Mouse (Mus musculus): ENCODE measurements around the gene Hoxd3. TPM values are rescaled to one million over a fixed set of nuclear protein-coding genes. Genes with fewer than 3 reads are reported as not detected.

The Hoxd3 gene
- polyA plus RNA-seq, 1 experiment from 2014 or later: 0.07 TPM

DNA sequence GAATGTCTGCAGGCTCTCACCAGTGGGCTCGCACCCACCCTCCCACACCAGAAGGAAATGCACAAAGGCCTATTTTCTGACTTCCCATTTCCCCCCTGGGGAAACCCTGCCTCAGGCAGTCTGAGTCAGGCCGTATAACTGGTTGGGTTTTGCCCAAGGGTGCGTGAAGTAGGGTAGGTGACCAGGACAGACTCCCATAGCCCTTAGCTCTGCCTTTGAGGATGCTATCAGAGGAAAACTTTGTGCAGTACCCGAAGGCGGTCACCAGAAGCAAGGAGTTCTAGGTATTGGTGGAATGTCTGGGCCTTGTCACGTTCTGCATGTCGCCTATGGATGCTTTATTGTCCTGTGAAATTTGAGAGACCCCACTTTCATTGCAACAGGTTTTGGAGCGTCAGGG is 11.2 kb downstream of the Hoxd3 start:
- Histone ChIP-seq H3K36me3 (ENCODE audit: control insufficient read depth, insufficient read depth, low read length) (no peaks in the 10 kb centered on the region), H3K9ac (ENCODE audit: low read length) (no peak overlapping the region), H3K4me1 (ENCODE audit: control insufficient read depth, insufficient read depth, low read length) (peaks cover 6% of the 10 kb centered on the region), H3K4me3 (ENCODE audit: low read depth, low read length) (no peak overlapping the region), H3K27ac (ENCODE audit: low read depth, low read length) (no peak overlapping the region), H3K9me3 (ENCODE audit: control insufficient read depth, low read length) (no peaks in the 10 kb centered on the region), H3K4me2 (no peak overlapping the region), H3K27me3 (ENCODE audit: control insufficient read depth, insufficient read depth, low read length) (peaks cover 99% of the 10 kb centered on the region)
- DNase-seq (ENCODE audit: low spot score, missing footprints) (no peak), ATAC-seq (ENCODE audit: low FRiP score) (no peak)
- under 1% methylated on average over 8 of the region's 8 CpGs for WGBS

DNA sequence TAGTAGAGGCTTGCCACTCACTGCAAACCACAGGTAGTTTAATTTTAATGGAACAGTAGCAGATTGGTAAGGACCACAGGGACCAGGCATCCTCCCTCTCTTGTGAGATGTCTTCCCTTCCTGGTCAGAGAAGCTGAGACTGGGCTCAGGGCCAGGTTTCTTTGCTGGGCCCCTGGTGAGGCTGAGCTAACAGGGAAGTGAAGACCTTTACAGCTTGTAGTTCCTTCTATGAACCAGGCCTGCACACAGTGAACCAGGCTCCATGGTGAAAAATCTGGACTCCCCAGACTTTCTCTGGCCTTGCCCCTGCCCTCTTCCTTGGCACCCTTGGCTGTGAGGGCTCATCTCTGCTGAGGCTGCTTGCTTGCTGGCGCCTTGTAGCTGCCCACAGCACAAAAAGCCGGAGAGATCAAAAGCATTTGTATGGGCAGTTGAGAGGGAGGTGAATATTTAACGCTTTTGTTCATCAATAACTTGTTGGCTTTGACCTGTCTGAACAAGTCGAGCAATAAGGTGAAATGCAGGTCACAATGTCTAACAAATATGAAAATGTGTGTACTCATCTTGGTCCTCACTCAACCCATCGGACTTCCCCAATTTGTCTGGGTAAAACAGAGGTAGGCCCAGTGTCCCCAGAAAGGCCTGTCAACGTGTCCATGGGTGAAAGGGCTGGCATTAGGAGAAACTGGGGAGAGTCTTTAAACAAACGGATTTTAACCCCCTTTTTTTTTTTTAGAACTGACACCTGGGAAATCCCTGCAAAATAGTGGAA is 12.7 kb downstream of the Hoxd3 start:
- no peak for ATAC-seq (ENCODE audit: low FRiP score)
- H3K27me3 ChIP-seq (ENCODE audit: control insufficient read depth, insufficient read depth, low read length): peaks cover 100% of the 10 kb centered on the region
- 6% methylated on average over 7 of the region's 7 CpGs for WGBS
- H3K4me1 ChIP-seq (ENCODE audit: control insufficient read depth, insufficient read depth, low read length): peaks cover 6% of the 10 kb centered on the region
- no peak for DNase-seq (ENCODE audit: low spot score, missing footprints)
- H3K4me2 ChIP-seq: no peak overlapping the region
- no peaks in the 10 kb centered on the region for H3K36me3 ChIP-seq (ENCODE audit: control insufficient read depth, insufficient read depth, low read length)
- H3K27ac ChIP-seq (ENCODE audit: low read depth, low read length): no peak overlapping the region
- no peaks in the 10 kb centered on the region for H3K9me3 ChIP-seq (ENCODE audit: control insufficient read depth, low read length)
- H3K4me3 ChIP-seq (ENCODE audit: low read depth, low read length): no peak overlapping the region
- no peak overlapping the region for H3K9ac ChIP-seq (ENCODE audit: low read length)

DNA sequence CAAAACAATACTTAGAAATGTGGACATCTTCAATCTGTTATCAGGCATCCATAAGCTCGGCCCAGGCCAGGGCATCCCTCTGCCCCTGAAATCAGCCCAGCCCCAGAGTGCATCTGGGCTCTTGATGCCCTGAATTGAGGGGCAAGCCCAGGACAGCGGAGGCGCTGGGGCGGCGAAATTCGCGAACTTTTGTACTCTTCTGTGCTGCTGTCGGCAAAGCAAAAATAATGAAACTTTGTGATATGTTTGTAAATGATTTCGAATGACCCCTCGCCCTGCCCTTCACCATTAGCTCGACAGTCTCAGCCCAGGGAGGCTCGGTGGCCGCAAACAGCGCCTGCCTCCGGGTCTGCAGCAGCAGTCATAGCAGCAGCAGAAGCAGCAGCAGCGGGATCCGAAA is 13.4 kb downstream of the Hoxd3 start:
- WGBS: under 1% methylated on average over 17 of the region's 17 CpGs
- H3K27ac ChIP-seq (ENCODE audit: low read depth, low read length): no peak overlapping the region
- no peak overlapping the region for H3K4me2 ChIP-seq
- H3K4me1 ChIP-seq (ENCODE audit: control insufficient read depth, insufficient read depth, low read length): peaks cover 6% of the 10 kb centered on the region
- H3K9me3 ChIP-seq (ENCODE audit: control insufficient read depth, low read length): no peaks in the 10 kb centered on the region
- H3K4me3 ChIP-seq (ENCODE audit: low read depth, low read length): no peak overlapping the region
- no peaks in the 10 kb centered on the region for H3K36me3 ChIP-seq (ENCODE audit: control insufficient read depth, insufficient read depth, low read length)
- H3K9ac ChIP-seq (ENCODE audit: low read length): no peak overlapping the region
- ATAC-seq (ENCODE audit: low FRiP score): no peak
- peak; percentile 95 for DNase-seq (ENCODE audit: low spot score, missing footprints)
- H3K27me3 ChIP-seq (ENCODE audit: control insufficient read depth, insufficient read depth, low read length): peaks cover 98% of the 10 kb centered on the region

DNA sequence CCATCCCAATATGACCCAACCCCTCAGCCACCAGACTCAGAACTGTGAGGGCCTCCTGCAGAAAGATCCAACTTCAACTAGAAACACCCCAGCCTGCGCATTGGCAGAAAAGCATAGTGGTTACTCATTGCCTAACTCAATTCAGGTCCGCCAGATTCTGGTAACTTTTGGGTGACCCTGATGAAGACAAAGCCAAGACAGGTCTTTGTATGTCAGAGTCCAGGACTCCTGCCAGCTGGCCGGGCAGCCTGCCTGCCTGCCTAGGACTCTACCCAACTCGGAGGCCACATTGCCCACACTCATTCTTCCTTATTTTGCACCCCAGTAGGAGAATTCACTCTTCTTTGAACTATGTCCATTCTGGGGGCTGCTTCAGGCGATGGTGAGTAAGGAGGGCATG is 14.8 kb downstream of the Hoxd3 start, which contains the start of gene Gm28230:
Gene Gm28230 (plus strand): TSS at position 178 of the 400 bp plus-strand sequence.
- DNase-seq (ENCODE audit: low spot score, missing footprints) (no peak), ATAC-seq (ENCODE audit: low FRiP score) (no peak)
- Histone ChIP-seq H3K27me3 (ENCODE audit: control insufficient read depth, insufficient read depth, low read length) (peaks cover 97% of the 10 kb centered on the region), H3K4me2 (no peak within 1 kb of the TSS), H3K9ac (ENCODE audit: low read length) (no peak within 1 kb of the TSS), H3K9me3 (ENCODE audit: control insufficient read depth, low read length) (no peaks in the 10 kb centered on the region), H3K4me1 (ENCODE audit: control insufficient read depth, insufficient read depth, low read length) (peaks cover 6% of the 10 kb centered on the region), H3K27ac (ENCODE audit: low read depth, low read length) (no peak within 1 kb of the TSS), H3K36me3 (ENCODE audit: control insufficient read depth, insufficient read depth, low read length) (no peaks in the 10 kb centered on the region), H3K4me3 (ENCODE audit: low read depth, low read length) (0 out of 2 replicates have a peak within 1 kb of the TSS, but pooled peaks have one; percentile 3)
- WGBS: 5% methylated on average over 5 of the region's 5 CpGs

DNA sequence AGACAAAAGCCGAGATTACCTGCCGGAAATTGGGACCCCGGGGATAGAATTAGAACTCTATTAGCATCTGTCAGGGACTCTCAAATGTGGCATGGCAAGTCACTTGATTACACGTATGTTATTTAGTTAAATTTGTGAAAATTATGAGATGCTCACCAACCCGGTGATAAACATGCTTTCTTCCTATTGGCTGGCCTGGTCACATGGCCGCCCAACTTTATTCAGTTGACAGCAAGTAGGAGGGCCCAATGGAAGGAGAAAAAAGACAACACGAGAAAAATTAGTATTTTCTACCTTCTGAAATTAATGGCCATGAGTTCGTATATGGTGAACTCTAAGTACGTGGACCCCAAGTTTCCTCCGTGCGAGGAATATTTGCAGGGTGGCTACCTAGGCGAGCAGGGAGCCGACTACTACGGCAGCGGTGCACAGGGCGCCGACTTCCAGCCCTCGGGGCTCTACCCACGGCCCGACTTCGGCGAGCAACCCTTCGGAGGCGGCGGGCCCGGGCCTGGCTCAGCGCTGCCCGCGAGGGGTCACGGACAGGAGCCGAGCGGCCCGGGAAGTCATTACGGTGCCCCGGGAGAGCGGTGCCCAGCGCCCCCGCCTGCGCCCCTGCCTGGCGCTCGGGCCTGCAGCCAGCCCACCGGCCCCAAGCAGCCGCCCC is 15.4 kb downstream of the Hoxd3 start:
- Histone ChIP-seq H3K4me2 (no peak overlapping the region), H3K27ac (ENCODE audit: low read depth, low read length) (no peak overlapping the region), H3K4me1 (ENCODE audit: control insufficient read depth, insufficient read depth, low read length) (peaks cover 6% of the 10 kb centered on the region), H3K36me3 (ENCODE audit: control insufficient read depth, insufficient read depth, low read length) (no peaks in the 10 kb centered on the region), H3K27me3 (ENCODE audit: control insufficient read depth, insufficient read depth, low read length) (peaks cover 97% of the 10 kb centered on the region), H3K9me3 (ENCODE audit: control insufficient read depth, low read length) (no peaks in the 10 kb centered on the region), H3K4me3 (ENCODE audit: low read depth, low read length) (0 out of 2 replicates have a peak overlapping the region, but pooled peaks have one; percentile 3), H3K9ac (ENCODE audit: low read length) (no peak overlapping the region)
- no peak for DNase-seq (ENCODE audit: low spot score, missing footprints)
- 1% methylated on average over 43 of the region's 43 CpGs for WGBS
- no peak for ATAC-seq (ENCODE audit: low FRiP score)

DNA sequence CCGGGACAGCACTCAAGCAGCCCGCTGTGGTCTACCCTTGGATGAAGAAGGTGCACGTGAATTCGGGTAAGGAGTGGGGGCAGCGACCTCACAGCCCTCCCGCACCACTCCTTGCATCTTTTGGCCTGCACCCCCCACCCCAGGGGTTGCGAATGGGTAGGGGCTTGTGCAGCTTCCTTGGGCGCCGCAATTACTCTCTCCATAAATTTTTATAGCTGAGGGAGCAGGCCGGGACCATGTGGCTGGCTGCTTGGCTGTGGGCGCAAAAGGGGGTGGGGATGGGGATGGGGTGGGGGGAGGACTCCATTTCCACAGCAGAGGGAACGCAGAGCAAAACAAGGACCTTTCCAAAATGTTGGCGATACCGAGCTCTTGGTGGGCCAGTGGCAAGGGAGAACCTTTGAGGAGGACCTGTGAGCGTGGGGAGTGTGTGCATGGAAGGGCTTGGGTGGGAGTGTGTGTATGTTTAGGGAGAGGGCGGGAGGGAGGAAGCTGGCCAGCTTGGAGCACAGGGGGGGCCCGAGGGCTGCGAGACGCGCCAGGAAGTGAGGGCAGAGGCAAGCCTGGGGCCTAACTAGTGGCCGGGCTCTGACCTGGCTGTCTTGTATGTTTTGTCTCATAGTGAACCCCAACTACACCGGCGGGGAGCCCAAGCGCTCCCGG is 16.0 kb downstream of the Hoxd3 start:
- no peak overlapping the region for H3K27ac ChIP-seq (ENCODE audit: low read depth, low read length)
- ATAC-seq (ENCODE audit: low FRiP score): no peak
- peaks cover 97% of the 10 kb centered on the region for H3K27me3 ChIP-seq (ENCODE audit: control insufficient read depth, insufficient read depth, low read length)
- no peaks in the 10 kb centered on the region for H3K36me3 ChIP-seq (ENCODE audit: control insufficient read depth, insufficient read depth, low read length)
- DNase-seq (ENCODE audit: low spot score, missing footprints): no peak
- H3K9me3 ChIP-seq (ENCODE audit: control insufficient read depth, low read length): no peaks in the 10 kb centered on the region
- WGBS: under 1% methylated on average over 25 of the region's 25 CpGs
- H3K4me3 ChIP-seq (ENCODE audit: low read depth, low read length): 0 out of 2 replicates have a peak overlapping the region, but pooled peaks have one; percentile 3
- H3K4me2 ChIP-seq: no peak overlapping the region
- peaks cover 6% of the 10 kb centered on the region for H3K4me1 ChIP-seq (ENCODE audit: control insufficient read depth, insufficient read depth, low read length)
- no peak overlapping the region for H3K9ac ChIP-seq (ENCODE audit: low read length)

DNA sequence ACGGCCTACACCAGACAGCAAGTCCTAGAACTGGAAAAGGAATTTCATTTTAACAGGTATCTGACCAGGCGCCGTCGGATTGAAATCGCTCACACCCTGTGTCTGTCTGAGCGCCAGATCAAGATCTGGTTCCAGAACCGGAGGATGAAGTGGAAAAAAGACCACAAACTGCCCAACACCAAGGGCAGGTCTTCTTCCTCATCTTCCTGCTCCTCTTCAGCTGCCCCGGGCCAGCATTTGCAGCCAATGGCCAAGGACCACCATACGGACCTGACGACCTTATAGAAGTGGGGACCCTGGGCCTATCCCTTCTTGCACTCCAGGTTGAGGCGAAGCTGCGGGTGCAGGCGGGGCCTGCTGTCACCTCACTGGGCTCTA is 16.6 kb downstream of the Hoxd3 start:
- no peak overlapping the region for H3K4me2 ChIP-seq
- no peak overlapping the region for H3K4me3 ChIP-seq (ENCODE audit: low read depth, low read length)
- no peak overlapping the region for H3K27ac ChIP-seq (ENCODE audit: low read depth, low read length)

DNA sequence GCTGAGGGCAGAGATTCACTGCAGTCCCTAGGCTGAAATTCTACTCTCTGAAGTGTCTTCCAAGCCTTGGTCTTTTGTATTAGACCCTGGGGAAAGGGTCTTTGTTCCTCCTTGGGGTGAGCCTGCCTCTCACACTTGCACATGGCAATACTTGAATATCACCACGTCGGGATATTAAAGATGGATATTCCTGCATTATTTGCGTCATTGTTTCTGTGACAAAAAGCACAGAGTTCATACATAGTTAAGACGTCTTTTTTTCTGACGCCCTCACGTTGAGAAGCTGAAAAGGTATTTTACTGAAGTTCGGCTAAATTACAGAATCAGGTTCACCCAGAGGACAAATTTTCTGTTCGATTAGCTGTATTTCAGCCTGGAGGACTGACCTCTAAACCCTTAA is 18.6 kb downstream of the Hoxd3 start:
- WGBS: 3% methylated on average over 8 of the region's 8 CpGs
- Histone ChIP-seq H3K27ac (ENCODE audit: low read depth, low read length) (no peak overlapping the region), H3K4me1 (ENCODE audit: control insufficient read depth, insufficient read depth, low read length) (peaks cover 6% of the 10 kb centered on the region), H3K4me3 (ENCODE audit: low read depth, low read length) (no peak overlapping the region), H3K27me3 (ENCODE audit: control insufficient read depth, insufficient read depth, low read length) (peaks cover 95% of the 10 kb centered on the region), H3K36me3 (ENCODE audit: control insufficient read depth, insufficient read depth, low read length) (no peaks in the 10 kb centered on the region), H3K9ac (ENCODE audit: low read length) (no peak overlapping the region), H3K4me2 (no peak overlapping the region), H3K9me3 (ENCODE audit: control insufficient read depth, low read length) (no peaks in the 10 kb centered on the region)
- DNase-seq (ENCODE audit: low spot score, missing footprints) (no peak), ATAC-seq (ENCODE audit: low FRiP score) (no peak)

More for the DNA sequence above, 16.6 kb downstream of the Hoxd3 start:
- H3K9me3 ChIP-seq (ENCODE audit: control insufficient read depth, low read length): no peaks in the 10 kb centered on the region
- no peak overlapping the region for H3K9ac ChIP-seq (ENCODE audit: low read length)
- under 1% methylated on average over 13 of the region's 13 CpGs for WGBS
- ATAC-seq (ENCODE audit: low FRiP score) (no peak), DNase-seq (ENCODE audit: low spot score, missing footprints) (no peak)
- no peaks in the 10 kb centered on the region for H3K36me3 ChIP-seq (ENCODE audit: control insufficient read depth, insufficient read depth, low read length)
- H3K27me3 ChIP-seq (ENCODE audit: control insufficient read depth, insufficient read depth, low read length): peaks cover 97% of the 10 kb centered on the region
- peaks cover 6% of the 10 kb centered on the region for H3K4me1 ChIP-seq (ENCODE audit: control insufficient read depth, insufficient read depth, low read length)

DNA sequence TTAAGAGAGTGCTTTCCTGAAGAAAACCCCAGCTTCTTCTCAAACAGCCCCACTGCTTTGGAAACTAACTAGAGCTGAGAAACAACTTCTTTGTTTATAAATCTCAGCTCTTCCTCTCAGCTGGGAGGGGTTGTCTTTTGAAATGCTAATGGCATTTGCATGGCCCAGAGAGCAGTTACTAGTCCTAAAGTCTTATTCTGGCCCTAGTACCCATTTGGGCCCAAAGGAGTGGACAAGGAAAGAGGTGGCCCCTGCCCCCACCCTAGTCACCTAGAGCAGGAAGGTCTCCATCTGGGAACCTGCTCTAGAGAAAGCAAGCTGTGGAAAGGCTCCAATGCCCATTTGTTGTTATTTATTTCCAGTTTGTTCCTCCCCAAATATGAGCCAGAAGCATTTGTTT is 19.3 kb downstream of the Hoxd3 start:
- no peaks in the 10 kb centered on the region for H3K36me3 ChIP-seq (ENCODE audit: control insufficient read depth, insufficient read depth, low read length)
- H3K27ac ChIP-seq (ENCODE audit: low read depth, low read length): no peak overlapping the region
- no peak overlapping the region for H3K9ac ChIP-seq (ENCODE audit: low read length)
- H3K4me1 ChIP-seq (ENCODE audit: control insufficient read depth, insufficient read depth, low read length): peaks cover 6% of the 10 kb centered on the region
- peaks cover 95% of the 10 kb centered on the region for H3K27me3 ChIP-seq (ENCODE audit: control insufficient read depth, insufficient read depth, low read length)
- DNase-seq (ENCODE audit: low spot score, missing footprints): no peak
- no peak for ATAC-seq (ENCODE audit: low FRiP score)
- no peak overlapping the region for H3K4me3 ChIP-seq (ENCODE audit: low read depth, low read length)
- H3K4me2 ChIP-seq: no peak overlapping the region
- H3K9me3 ChIP-seq (ENCODE audit: control insufficient read depth, low read length): no peaks in the 10 kb centered on the region
